Mouse (Mus musculus) megakaryocyte, embryonic 14.5 days (primary cell): ENCODE results near the gene Lrmp. TPM values are rescaled to one million over a fixed set of nuclear protein-coding genes. Genes with fewer than 3 reads are reported as not detected.

ENCODE experiments used
- H3K27me3 ChIP-seq: replicated peaks from 2 replicates; pipeline ENCODE3; 2012; ENCODE audit warnings: inconsistent platforms
- H3K36me3 ChIP-seq: replicated peaks from 2 replicates; pipeline ENCODE3; 2012; ENCODE audit warnings: low read length, inconsistent platforms, mixed read lengths
- H3K4me1 ChIP-seq: 2 replicates; pipeline ENCODE4 v1.6.1; 2012; ENCODE audit warnings: inconsistent platforms
- H3K4me3 ChIP-seq: replicated peaks from 2 replicates; pipeline ENCODE3; 2012; ENCODE audit warnings: moderate library complexity, mild to moderate bottlenecking, inconsistent platforms
- H3K9me3 ChIP-seq: 2 replicates; pipeline ENCODE4 v1.6.1; 2012; ENCODE audit warnings: inconsistent platforms
- FLI1 ChIP-seq: IDR thresholded peaks from 2 replicates; pipeline ENCODE4 v1.6.1; 2012; ENCODE audit warnings: low read length, inconsistent platforms, mixed read lengths
- GATA1 ChIP-seq: IDR thresholded peaks from 3 replicates; pipeline ENCODE4 v1.6.1; 2012; ENCODE audit warnings: mixed read lengths, low read length, inconsistent platforms, borderline replicate concordance
- polyA plus RNA-seq: library from polyadenylated mRNA; stranded (reverse); fragments of >175 nt; gene quantifications from 2 replicates; pipeline ENCODE4 v1.2.3, GENCODE M21; 2012; ENCODE audit warnings: low replicate concordance; ENCODE audit not compliant: insufficient read depth

Lrmp gene
- polyA plus RNA-seq, 1 experiment: 175 TPM

- TF ChIP-seq FLI1 (no peak), GATA1 (no peak)
Measured at GRCm38 (mm10) chr6:145149054-145149453, 33.6 kb downstream of the Lrmp start.

GRCm38 (mm10) chr6:145158619-145159018 lies 43.2 kb downstream of the Lrmp start:
- H3K4me1 ChIP-seq: peaks cover 5% of the 10 kb centered on the region; the same call in 1 of the 2 replicates
- H3K36me3 ChIP-seq: peaks cover 94% of the 10 kb centered on the region
- TF ChIP-seq GATA1: no peak
- no peak for TF ChIP-seq FLI1
- no peak overlapping the region for H3K4me3 ChIP-seq
- no peaks in the 10 kb centered on the region for H3K27me3 ChIP-seq
- H3K9me3 ChIP-seq: peaks cover 6% of the 10 kb centered on the region

More at GRCm38 (mm10) chr6:145149054-145149453, 33.6 kb downstream of the Lrmp start:
- Histone ChIP-seq H3K4me1 (peaks cover 24% of the 10 kb centered on the region), H3K36me3 (peaks cover 96% of the 10 kb centered on the region), H3K27me3 (no peaks in the 10 kb centered on the region), H3K9me3 (no peaks in the 10 kb centered on the region), H3K4me3 (no peak overlapping the region)

GRCm38 (mm10) chr6:145160581-145160980 lies 45.1 kb downstream of the Lrmp start:
- Histone ChIP-seq H3K4me1 (peaks cover 5% of the 10 kb centered on the region; the same call in 1 of the 2 replicates), H3K36me3 (peaks cover 98% of the 10 kb centered on the region), H3K27me3 (no peaks in the 10 kb centered on the region), H3K9me3 (peaks cover 16% of the 10 kb centered on the region), H3K4me3 (no peak overlapping the region)
- TF ChIP-seq GATA1 (no peak), FLI1 (no peak)

DNA sequence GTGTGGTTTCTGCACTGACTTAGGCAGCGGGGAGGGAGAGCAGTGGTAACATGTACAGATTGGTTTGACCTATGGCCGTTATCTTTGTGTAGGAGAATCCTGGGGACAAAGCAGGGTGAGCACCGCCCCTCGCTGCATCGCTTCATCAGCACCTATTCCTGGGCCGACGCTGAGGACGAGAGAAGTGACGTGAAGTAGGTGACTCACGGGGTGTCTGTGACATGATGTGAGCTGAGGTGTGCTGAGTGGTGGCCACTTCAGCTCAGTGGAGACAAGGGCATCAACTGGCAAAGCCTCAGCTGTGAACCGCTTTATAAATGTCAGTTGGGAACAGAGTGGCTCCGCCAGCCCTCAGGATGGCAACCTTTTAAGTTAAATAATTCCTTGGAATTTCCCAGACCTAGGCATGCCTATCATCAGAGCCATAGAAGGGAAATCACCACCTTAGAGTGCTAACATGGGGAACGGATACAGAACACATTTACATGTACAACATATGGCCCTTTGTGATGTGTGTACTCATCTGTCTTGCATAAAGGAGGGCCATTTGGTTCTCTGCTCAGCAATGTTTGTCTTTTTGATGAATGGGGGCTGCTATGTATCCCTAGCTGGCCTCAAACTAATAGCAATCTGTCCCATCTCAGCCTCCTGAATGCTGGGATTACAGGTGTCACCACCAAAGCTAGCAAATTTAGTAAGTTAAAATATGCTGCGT lies 56.6 kb downstream of the Lrmp start:
- H3K36me3 ChIP-seq: peaks cover 97% of the 10 kb centered on the region
- H3K4me1 ChIP-seq: peaks cover 13% of the 10 kb centered on the region; the same call in 1 of the 2 replicates
- peak overlapping the region; percentile 29 for H3K4me3 ChIP-seq
- TF ChIP-seq FLI1: no peak
- H3K27me3 ChIP-seq: no peaks in the 10 kb centered on the region
- no peaks in the 10 kb centered on the region for H3K9me3 ChIP-seq

- no peak for TF ChIP-seq FLI1
- TF ChIP-seq GATA1: no peak
- no peaks in the 10 kb centered on the region for H3K9me3 ChIP-seq
- no peaks in the 10 kb centered on the region for H3K27me3 ChIP-seq
- peaks cover 13% of the 10 kb centered on the region; the same call in 1 of the 2 replicates for H3K4me1 ChIP-seq
- H3K36me3 ChIP-seq: peaks cover 99% of the 10 kb centered on the region
- H3K4me3 ChIP-seq: no peak overlapping the region
Measured at GRCm38 (mm10) chr6:145173781-145174191, 58.3 kb downstream of the Lrmp start.

DNA sequence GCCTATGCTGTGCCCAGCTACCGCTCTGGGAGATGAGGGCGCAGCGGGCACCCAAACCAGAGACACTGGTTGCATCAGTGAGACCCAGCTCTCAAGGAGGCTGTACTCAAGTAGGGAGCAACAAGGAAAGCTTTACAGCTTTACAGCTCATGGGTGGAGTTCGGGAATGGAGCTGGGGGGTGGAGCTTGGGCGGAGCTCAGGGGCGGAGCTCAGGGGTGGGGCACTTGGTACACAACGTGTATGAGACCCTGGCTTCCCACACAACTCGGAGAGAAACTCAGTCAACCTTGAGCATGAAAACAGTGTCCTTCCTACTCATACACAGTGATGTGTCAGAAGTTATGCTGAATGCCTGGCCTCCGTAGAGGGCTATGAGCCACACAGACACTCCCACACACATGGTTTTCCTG lies 60.1 kb downstream of the Lrmp start:
- Histone ChIP-seq H3K36me3 (peaks cover 88% of the 10 kb centered on the region), H3K4me1 (peaks cover 10% of the 10 kb centered on the region; the same call in 1 of the 2 replicates), H3K4me3 (no peak overlapping the region), H3K27me3 (peaks cover 2% of the 10 kb centered on the region), H3K9me3 (no peaks in the 10 kb centered on the region)
- TF ChIP-seq GATA1: no peak
- no peak for TF ChIP-seq FLI1

- Histone ChIP-seq H3K4me3 (no peak overlapping the region), H3K4me1 (peaks cover 10% of the 10 kb centered on the region; the same call in 1 of the 2 replicates), H3K9me3 (no peaks in the 10 kb centered on the region), H3K27me3 (peaks cover 3% of the 10 kb centered on the region), H3K36me3 (peaks cover 79% of the 10 kb centered on the region)
- TF ChIP-seq GATA1 (no peak), FLI1 (no peak)
Measured at GRCm38 (mm10) chr6:145176474-145176873, 61.0 kb downstream of the Lrmp start.

GRCm38 (mm10) chr6:145179665-145180064 lies 64.2 kb downstream of the Lrmp start:
- Histone ChIP-seq H3K4me3 (no peak overlapping the region), H3K36me3 (peaks cover 48% of the 10 kb centered on the region), H3K27me3 (peaks cover 8% of the 10 kb centered on the region), H3K4me1 (peaks cover 7% of the 10 kb centered on the region; the same call in 1 of the 2 replicates), H3K9me3 (no peaks in the 10 kb centered on the region)
- no peak for TF ChIP-seq FLI1
- TF ChIP-seq GATA1: no peak

DNA sequence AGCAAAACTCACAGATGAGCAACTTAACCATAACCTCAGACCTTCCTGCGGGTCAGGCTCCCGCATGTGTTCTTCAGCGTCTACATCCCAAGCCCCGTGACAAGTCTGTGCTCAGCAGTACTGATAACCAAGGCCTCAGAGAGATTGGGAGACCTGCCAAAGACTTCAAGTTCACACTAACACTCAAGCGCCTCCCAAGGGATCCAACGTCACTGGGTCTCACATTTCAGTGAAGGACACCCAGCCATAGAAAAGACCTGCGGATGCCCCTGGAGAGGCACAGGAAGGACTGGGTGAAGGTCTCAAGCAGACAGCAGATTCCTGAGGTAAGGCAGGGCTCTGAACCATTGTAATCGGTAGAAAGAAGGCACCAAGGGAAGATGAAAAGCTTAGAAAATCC lies 66.6 kb downstream of the Lrmp start:
- H3K36me3 ChIP-seq: peaks cover 24% of the 10 kb centered on the region
- peaks cover 8% of the 10 kb centered on the region for H3K27me3 ChIP-seq
- no peaks in the 10 kb centered on the region for H3K9me3 ChIP-seq
- H3K4me1 ChIP-seq: no peaks in the 10 kb centered on the region; the same call in 1 of the 2 replicates
- TF ChIP-seq FLI1 (no peak), GATA1 (no peak)
- no peak overlapping the region for H3K4me3 ChIP-seq

GRCm38 (mm10) chr6:145186096-145186495 lies 70.6 kb downstream of the Lrmp start:
- peaks cover 15% of the 10 kb centered on the region for H3K4me1 ChIP-seq
- H3K9me3 ChIP-seq: no peaks in the 10 kb centered on the region
- no peak overlapping the region for H3K4me3 ChIP-seq
- no peaks in the 10 kb centered on the region for H3K36me3 ChIP-seq
- TF ChIP-seq FLI1 (no peak), GATA1 (no peak)
- H3K27me3 ChIP-seq: peaks cover 11% of the 10 kb centered on the region
